Mouse (Mus musculus) embryonic fibroblast, embryonic 13.5 days (primary cell): ENCODE measurements around the gene Ppp2r2c. TPM values are rescaled to one million over a fixed set of nuclear protein-coding genes. Genes with fewer than 3 reads are reported as not detected.
A peak's percentile ranks its signal among the peaks of the same experiment; 100 is the strongest.

ENCODE experiments used
- H3K27ac ChIP-seq: 2 replicates; pipeline ENCODE4 v1.5.1; 2012; ENCODE audit warnings: low read length, control low read depth, inconsistent platforms; ENCODE audit not compliant: insufficient read depth
- H3K4me1 ChIP-seq: 2 replicates; pipeline ENCODE4 v1.6.1; 2011; ENCODE audit warnings: low read length; ENCODE audit not compliant: control insufficient read depth, insufficient read depth
- H3K4me3 ChIP-seq: 2 replicates; pipeline ENCODE4 v1.5.1; 2011; ENCODE audit warnings: mild to moderate bottlenecking, control low read depth, low read length; ENCODE audit not compliant: insufficient read depth
- CTCF ChIP-seq: IDR thresholded peaks from 2 replicates; pipeline ENCODE4 v1.5.1; 2011; ENCODE audit warnings: mild to moderate bottlenecking, control low read depth, low read length, moderate library complexity, borderline replicate concordance; ENCODE audit not compliant: insufficient read depth
- POLR2A ChIP-seq: IDR thresholded peaks from 2 replicates; pipeline ENCODE4 v1.6.1; 2011; ENCODE audit warnings: low read depth, mild to moderate bottlenecking, control low read depth, low read length, moderate library complexity
- polyA plus RNA-seq: library from polyadenylated mRNA; stranded (reverse); fragments of >200 nt; gene quantifications from 2 replicates; pipeline ENCODE4 v1.2.4, GENCODE M21; 2011; ENCODE audit warnings: low read depth; ENCODE audit not compliant: missing spikeins, insufficient read length

The Ppp2r2c gene
- polyA plus RNA-seq, 1 experiment = 0.65 TPM

GRCm38 (mm10) chr5:36909545-36909944 lies 41.2 kb downstream of the Ppp2r2c start:
- no peak overlapping the region for H3K4me3 ChIP-seq
- H3K4me1 ChIP-seq = no peaks in the 10 kb centered on the region
- no peak overlapping the region for H3K27ac ChIP-seq
- TF ChIP-seq POLR2A (no peak), CTCF (no peak)

- H3K27ac ChIP-seq = no peak overlapping the region
- TF ChIP-seq POLR2A (no peak), CTCF (no peak)
- no peak overlapping the region for H3K4me3 ChIP-seq
- H3K4me1 ChIP-seq = no peaks in the 10 kb centered on the region
Observed at GRCm38 (mm10) chr5:36910980-36911379, 42.7 kb downstream of the Ppp2r2c start.

- TF ChIP-seq CTCF = no peak
Observed at GRCm38 (mm10) chr5:36911759-36912352, 43.5 kb downstream of the Ppp2r2c start.

GRCm38 (mm10) chr5:36912602-36913310 lies 44.4 kb downstream of the Ppp2r2c start:
- Histone ChIP-seq H3K4me1 (no peaks in the 10 kb centered on the region), H3K4me3 (no peak overlapping the region), H3K27ac (no peak overlapping the region)
- TF ChIP-seq CTCF (no peak), POLR2A (no peak)

More at GRCm38 (mm10) chr5:36911759-36912352, 43.5 kb downstream of the Ppp2r2c start:
- H3K27ac ChIP-seq = no peak overlapping the region
- no peaks in the 10 kb centered on the region for H3K4me1 ChIP-seq
- H3K4me3 ChIP-seq = no peak overlapping the region

- H3K4me3 ChIP-seq = no peak overlapping the region
- H3K4me1 ChIP-seq = no peaks in the 10 kb centered on the region
- no peak overlapping the region for H3K27ac ChIP-seq
- TF ChIP-seq POLR2A (no peak), CTCF (no peak)
Observed at GRCm38 (mm10) chr5:36915256-36915655, 46.9 kb downstream of the Ppp2r2c start.

GRCm38 (mm10) chr5:36916581-36916980 lies 48.3 kb downstream of the Ppp2r2c start:
- no peaks in the 10 kb centered on the region for H3K4me1 ChIP-seq
- TF ChIP-seq CTCF = no peak
- no peak for TF ChIP-seq POLR2A
- no peak overlapping the region for H3K4me3 ChIP-seq
- no peak overlapping the region for H3K27ac ChIP-seq

GRCm38 (mm10) chr5:36917245-36917644 lies 48.9 kb downstream of the Ppp2r2c start:
- no peak overlapping the region for H3K4me3 ChIP-seq
- H3K4me1 ChIP-seq = no peaks in the 10 kb centered on the region
- no peak for TF ChIP-seq POLR2A
- no peak for TF ChIP-seq CTCF
- H3K27ac ChIP-seq = no peak overlapping the region

GRCm38 (mm10) chr5:36918016-36918415 lies 49.7 kb downstream of the Ppp2r2c start:
- H3K4me3 ChIP-seq = no peak overlapping the region
- TF ChIP-seq POLR2A = no peak
- no peak for TF ChIP-seq CTCF
- no peak overlapping the region for H3K27ac ChIP-seq
- H3K4me1 ChIP-seq = no peaks in the 10 kb centered on the region

- Histone ChIP-seq H3K4me3 (no peak overlapping the region), H3K27ac (no peak overlapping the region), H3K4me1 (no peaks in the 10 kb centered on the region)
- TF ChIP-seq POLR2A = no peak
- peak; percentile 51; the same call in 1 of the 2 replicates for TF ChIP-seq CTCF
Observed at GRCm38 (mm10) chr5:36920072-36920471, 51.8 kb downstream of the Ppp2r2c start.

- no peak for TF ChIP-seq POLR2A
- no peak for TF ChIP-seq CTCF
- Histone ChIP-seq H3K4me3 (no peak overlapping the region), H3K4me1 (no peaks in the 10 kb centered on the region), H3K27ac (no peak overlapping the region)
Observed at GRCm38 (mm10) chr5:36921871-36922270, 53.6 kb downstream of the Ppp2r2c start.

- no peak overlapping the region for H3K4me3 ChIP-seq
- TF ChIP-seq POLR2A (no peak), CTCF (no peak)
Observed at GRCm38 (mm10) chr5:36922811-36923210, 54.5 kb downstream of the Ppp2r2c start.

More at GRCm38 (mm10) chr5:36922811-36923210, 54.5 kb downstream of the Ppp2r2c start:
- H3K27ac ChIP-seq = no peak overlapping the region
- H3K4me1 ChIP-seq = no peaks in the 10 kb centered on the region
